Mouse (Mus musculus) heart, embryonic 15.5 days (tissue): ENCODE results near the gene Ldhd. TPM values are rescaled to one million over a fixed set of nuclear protein-coding genes. Genes with fewer than 3 reads are reported as not detected.

Source experiments
- ATAC-seq: fragments of 200-750 bp; cut with Nextera tagmentation; replicated peaks from 2 replicates; pipeline ENCODE4 v1.8.0; 2017; ENCODE audit warnings: low read depth, moderate TSS enrichment; ENCODE audit not compliant: insufficient number of reproducible peaks, insufficient read depth, low FRiP score
- H3K27ac ChIP-seq: fragments of 300-500 bp; sonication (generic); 2 replicates; pipeline ENCODE4 v1.5.1; 2015; ENCODE audit warnings: mild to moderate bottlenecking, inconsistent platforms
- H3K27me3 ChIP-seq: fragments of 300-500 bp; sonication (generic); 2 replicates; pipeline ENCODE4 v1.6.1; 2015; ENCODE audit warnings: inconsistent platforms
- H3K36me3 ChIP-seq: fragments of 300-500 bp; sonication (generic); 2 replicates; pipeline ENCODE4 v1.6.1; 2015; ENCODE audit warnings: mild to moderate bottlenecking, inconsistent platforms
- H3K4me1 ChIP-seq: fragments of 300-500 bp; sonication (generic); replicated peaks from 2 replicates; pipeline ENCODE4 v1.6.1; 2015; ENCODE audit warnings: inconsistent platforms
- H3K4me2 ChIP-seq: fragments of 300-500 bp; sonication (generic); 2 replicates; pipeline ENCODE4 v1.6.1; 2015; ENCODE audit warnings: inconsistent platforms, mild to moderate bottlenecking, moderate library complexity
- H3K4me3 ChIP-seq: fragments of 300-500 bp; sonication (generic); 2 replicates; pipeline ENCODE4 v1.5.1; 2015; ENCODE audit warnings: mild to moderate bottlenecking, inconsistent platforms
- H3K9ac ChIP-seq: fragments of 300-500 bp; sonication (generic); 2 replicates; pipeline ENCODE4 v1.6.1; 2015; ENCODE audit warnings: mild to moderate bottlenecking, inconsistent platforms
- H3K9me3 ChIP-seq: fragments of 300-500 bp; sonication (generic); replicated peaks from 2 replicates; pipeline ENCODE4 v1.6.1; 2016; ENCODE audit warnings: inconsistent platforms
- WGBS: fragments of 180-500 bp; shearing (Covaris S2); methylation state at CpG from one replicate; pipeline ENCODE4 v1.1.7; 2015; ENCODE audit warnings: mixed read lengths; 5-methylcytosine and 5-hydroxymethylcytosine counted together
- polyA plus RNA-seq: library from polyadenylated mRNA; unstranded; fragments of >200 nt; fragmentation: Nextera tagmentation; extraction: Ambion mirVana; gene quantifications from 2 replicates; pipeline ENCODE4 v1.2.1, GENCODE M21; 2015

The Ldhd gene
- polyA plus RNA-seq, 1 experiment from 2014 or later, result 0.79 TPM

DNA sequence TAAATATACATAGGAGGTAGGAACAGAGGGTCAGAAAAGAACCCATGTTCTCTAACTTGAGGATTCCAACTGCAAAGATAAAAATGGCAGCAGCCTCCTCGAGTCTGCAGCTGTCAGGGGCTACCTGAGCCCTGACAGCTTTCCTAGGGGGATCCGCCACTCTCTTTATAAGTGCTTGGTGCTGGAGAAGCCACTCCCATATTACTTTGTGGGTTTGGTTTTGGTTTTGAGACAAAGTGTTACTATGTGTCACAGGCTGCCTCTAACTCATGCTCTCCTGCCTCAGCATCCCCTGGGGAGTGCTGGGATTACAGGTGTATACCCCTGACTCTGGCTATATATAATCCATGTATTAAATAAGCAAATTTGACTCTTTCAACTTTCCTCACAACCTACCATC lies 56.2 kb downstream of the Ldhd start:
- no peak overlapping the region for H3K4me2 ChIP-seq
- H3K9ac ChIP-seq, result no peak overlapping the region
- 61% methylated on average over 2 of the region's 2 CpGs for WGBS
- H3K4me1 ChIP-seq, result peaks cover 28% of the 10 kb centered on the region
- H3K27ac ChIP-seq, result no peak overlapping the region
- H3K4me3 ChIP-seq, result no peak overlapping the region
- no peaks in the 10 kb centered on the region; the same call in 1 of the 2 replicates for H3K36me3 ChIP-seq
- H3K27me3 ChIP-seq, result no peaks in the 10 kb centered on the region
- no peaks in the 10 kb centered on the region for H3K9me3 ChIP-seq
- no peak for ATAC-seq

Other genes with a start within 250 kb of the Ldhd start
- gene Fa2h, start 236.6 kb downstream of the Ldhd start, polyA plus RNA-seq, result 0.08 TPM in 1 of 2 replicates, not detected in the other
- 3.4 and 4.4 TPM in 2 replicates for gene Wdr59, start 108.3 kb downstream of the Ldhd start, polyA plus RNA-seq
- 21.9 and 31.0 TPM in 2 replicates for gene Znrf1, start 94.3 kb downstream of the Ldhd start, polyA plus RNA-seq
- gene Zfp1, start 13.0 kb upstream of the Ldhd start, polyA plus RNA-seq, result 11.7 and 15.0 TPM in 2 replicates
- gene Ctrb1, start 60.6 kb upstream of the Ldhd start, polyA plus RNA-seq, result 0.43 and 2.9 TPM in 2 replicates
- 40.1 and 45.3 TPM in 2 replicates for gene Bcar1, start 113.4 kb upstream of the Ldhd start, polyA plus RNA-seq
- 117 and 122 TPM in 2 replicates for gene Cfdp1, start 223.9 kb upstream of the Ldhd start, polyA plus RNA-seq
- gene Tmem170, start 246.4 kb upstream of the Ldhd start, polyA plus RNA-seq, result 3.8 and 4.4 TPM in 2 replicates